Mouse (Mus musculus) MEL (cell line): ENCODE results near the gene Defb13. TPM values are rescaled to one million over a fixed set of nuclear protein-coding genes. Genes with fewer than 3 reads are reported as not detected.
A peak's percentile ranks its signal among the peaks of the same experiment; 100 is the strongest.

ENCODE experiments used
- DNase-seq: peaks from one replicate; pipeline ENCODE4 v3.0.0; 2011; ENCODE audit warnings: low read depth, low spot score
- H3K27ac ChIP-seq: 2 replicates; pipeline ENCODE4 v1.5.1; 2012; ENCODE audit warnings: low read depth, mild to moderate bottlenecking, control low read depth, low read length, moderate library complexity; ENCODE audit not compliant: control insufficient read depth
- H3K27me3 ChIP-seq, 2 experiments: fragments of 150-350 bp in 1 of 2; sonication (generic) in 1 of 2; 2 replicates each; pipeline ENCODE4 v1.6.1; 2012; ENCODE audit warnings: low read length in 2 of 2, mild to moderate bottlenecking in 2 of 2, improper control_type of control experiment in 1 of 2, moderate library complexity in 1 of 2; ENCODE audit not compliant: insufficient read depth in 2 of 2, control insufficient read depth in 1 of 2
- H3K36me3 ChIP-seq, 2 experiments: 2 replicates each; pipeline ENCODE4 v1.6.1; 2012 to 2014; ENCODE audit warnings: low read length in 2 of 2, improper control_type of control experiment in 1 of 2, inconsistent platforms in 1 of 2, mild to moderate bottlenecking in 1 of 2; ENCODE audit not compliant: insufficient read depth in 2 of 2, control insufficient read depth in 1 of 2
- H3K4me1 ChIP-seq, 2 experiments: fragments of 150-350 bp in 1 of 2; sonication (generic) in 1 of 2; 2 replicates each; pipeline ENCODE4 v1.6.1; 2012; ENCODE audit warnings: low read length in 2 of 2, improper control_type of control experiment in 1 of 2, mild to moderate bottlenecking in 1 of 2; ENCODE audit not compliant: insufficient read depth in 2 of 2, control insufficient read depth in 1 of 2
- H3K4me3 ChIP-seq, 2 experiments: fragments of 150-350 bp in 1 of 2; sonication (generic) in 1 of 2; 2 replicates each; pipeline ENCODE4 v1.5.1; 2012; ENCODE audit warnings: low read depth in 2 of 2, low read length in 2 of 2, mild to moderate bottlenecking in 2 of 2, moderate library complexity in 2 of 2, control low read depth in 1 of 2, improper control_type of control experiment in 1 of 2; ENCODE audit not compliant: control insufficient read depth in 1 of 2, insufficient read depth in 1 of 2
- H3K79me2 ChIP-seq: 2 replicates; pipeline ENCODE4 v1.6.1; 2012; ENCODE audit warnings: mild to moderate bottlenecking, low read length, moderate library complexity; ENCODE audit not compliant: control insufficient read depth, poor library complexity, insufficient read depth
- H3K9ac ChIP-seq: 2 replicates; pipeline ENCODE4 v1.6.1; 2012; ENCODE audit warnings: low read depth, mild to moderate bottlenecking, control low read depth, low read length, moderate library complexity; ENCODE audit not compliant: control insufficient read depth, poor library complexity, severe bottlenecking
- H3K9me3 ChIP-seq: fragments of 150-350 bp; sonication (generic); replicated peaks from 2 replicates; pipeline ENCODE4 v1.6.1; 2012; ENCODE audit warnings: mild to moderate bottlenecking, low read length, improper control_type of control experiment, moderate library complexity; ENCODE audit not compliant: insufficient read depth
- CHD1 ChIP-seq: IDR thresholded peaks from 2 replicates; pipeline ENCODE4 v1.6.1; 2012; ENCODE audit warnings: low read depth, mild to moderate bottlenecking, inconsistent platforms, low read length, improper control_type of control experiment
- CHD2 ChIP-seq: IDR thresholded peaks from 2 replicates; pipeline ENCODE4 v1.6.1; 2011; ENCODE audit warnings: low read length, improper control_type of control experiment
- CTCF ChIP-seq, 3 experiments: IDR thresholded peaks in 2 of 3; conservative IDR thresholded peaks in 1 of 3; 2 replicates each; pipeline ENCODE4 v1.5.1; 2011 to 2012; ENCODE audit warnings: low read length in 3 of 3, low read depth in 2 of 3, mild to moderate bottlenecking in 2 of 3, improper control_type of control experiment in 1 of 3, inconsistent platforms in 1 of 3, mixed read lengths in 1 of 3, moderate library complexity in 1 of 3; ENCODE audit not compliant: control insufficient read depth in 1 of 3, insufficient read depth in 1 of 3, poor library complexity in 1 of 3, severe bottlenecking in 1 of 3
- E2F4 ChIP-seq: IDR thresholded peaks from 2 replicates; pipeline ENCODE4 v1.6.1; 2011; ENCODE audit warnings: low read depth, low read length, improper control_type of control experiment, borderline replicate concordance
- ELF1 ChIP-seq: IDR thresholded peaks from 2 replicates; pipeline ENCODE4 v1.6.1; 2014; ENCODE audit warnings: low read depth, mild to moderate bottlenecking, inconsistent platforms, low read length, improper control_type of control experiment, moderate library complexity
- ETS1 ChIP-seq: IDR thresholded peaks from 2 replicates; pipeline ENCODE4 v1.6.1; 2012; ENCODE audit warnings: low read depth, mild to moderate bottlenecking, inconsistent platforms, low read length, improper control_type of control experiment, moderate library complexity
- GABPA ChIP-seq: IDR thresholded peaks from 2 replicates; pipeline ENCODE4 v1.6.1; 2012; ENCODE audit warnings: low read depth, mild to moderate bottlenecking, inconsistent platforms, low read length, improper control_type of control experiment, moderate library complexity
- GATA1 ChIP-seq: IDR thresholded peaks from 2 replicates; pipeline ENCODE4 v1.6.1; 2011; ENCODE audit warnings: low read depth, low read length, improper control_type of control experiment
- JUND ChIP-seq: IDR thresholded peaks from 2 replicates; pipeline ENCODE4 v1.6.1; 2011; ENCODE audit warnings: low read depth, mild to moderate bottlenecking, improper control_type of control experiment, low read length
- MAZ ChIP-seq: IDR thresholded peaks from 2 replicates; pipeline ENCODE4 v1.6.1; 2012; ENCODE audit warnings: low read depth, mild to moderate bottlenecking, inconsistent platforms, low read length, improper control_type of control experiment
- MYB ChIP-seq: IDR thresholded peaks from 2 replicates; pipeline ENCODE4 v1.6.1; 2011; ENCODE audit warnings: mild to moderate bottlenecking, low read depth, low read length, improper control_type of control experiment
- MYC ChIP-seq: IDR thresholded peaks from 2 replicates; pipeline ENCODE4 v1.6.1; 2011; ENCODE audit warnings: low read depth, mild to moderate bottlenecking, low read length, improper control_type of control experiment, moderate library complexity
- NELFE ChIP-seq: IDR thresholded peaks from 2 replicates; pipeline ENCODE4 v1.6.1; 2011; ENCODE audit warnings: low read depth, low read length, improper control_type of control experiment
- POLR2A ChIP-seq, 2 experiments: IDR thresholded peaks; 2 replicates each; pipeline ENCODE4 v1.6.1; 2011 to 2012; ENCODE audit warnings: low read length in 2 of 2, mild to moderate bottlenecking in 2 of 2, control low read depth in 1 of 2, improper control_type of control experiment in 1 of 2, low read depth in 1 of 2, moderate library complexity in 1 of 2; ENCODE audit not compliant: control insufficient read depth in 1 of 2, insufficient read depth in 1 of 2, poor library complexity in 1 of 2
- POLR2AphosphoS2 ChIP-seq: IDR thresholded peaks from 2 replicates; pipeline ENCODE4 v1.6.1; 2011; ENCODE audit warnings: low read length, improper control_type of control experiment
- RAD21 ChIP-seq: IDR thresholded peaks from 2 replicates; pipeline ENCODE4 v1.6.1; 2011; ENCODE audit warnings: mild to moderate bottlenecking, low read depth, low read length, improper control_type of control experiment
- SIN3A ChIP-seq: IDR thresholded peaks from 2 replicates; pipeline ENCODE4 v1.6.1; 2012; ENCODE audit warnings: low read length, improper control_type of control experiment, inconsistent platforms
- SMC3 ChIP-seq: IDR thresholded peaks from 2 replicates; pipeline ENCODE4 v1.6.1; 2011; ENCODE audit warnings: low read depth, low read length, improper control_type of control experiment
- TBP ChIP-seq: IDR thresholded peaks from 2 replicates; pipeline ENCODE4 v1.8.0; 2011; ENCODE audit warnings: low read depth, low read length, improper control_type of control experiment
- UBTF ChIP-seq: IDR thresholded peaks from 2 replicates; pipeline ENCODE4 v1.6.1; 2012; ENCODE audit warnings: low read depth, mild to moderate bottlenecking, inconsistent platforms, low read length, improper control_type of control experiment, moderate library complexity, borderline replicate concordance; ENCODE audit not compliant: insufficient read depth
- USF1 ChIP-seq: IDR thresholded peaks from 2 replicates; pipeline ENCODE4 v1.6.1; 2014; ENCODE audit warnings: low read depth, mild to moderate bottlenecking, inconsistent platforms, low read length, improper control_type of control experiment, moderate library complexity
- USF2 ChIP-seq, 2 experiments: IDR thresholded peaks; 2 replicates each; pipeline ENCODE4 v1.6.1; 2011 to 2012; ENCODE audit warnings: improper control_type of control experiment in 2 of 2, low read length in 2 of 2, borderline replicate concordance in 1 of 2, inconsistent platforms in 1 of 2, low read depth in 1 of 2, mild to moderate bottlenecking in 1 of 2; ENCODE audit not compliant: insufficient read depth in 1 of 2
- ZC3H11A ChIP-seq: IDR thresholded peaks from 2 replicates; pipeline ENCODE4 v1.6.1; 2012; ENCODE audit warnings: low read depth, mild to moderate bottlenecking, inconsistent platforms, low read length, improper control_type of control experiment
- polyA plus RNA-seq, 2 experiments: library from polyadenylated mRNA; stranded (reverse) in 1 of 2; unstranded in 1 of 2; fragments of >175 nt in 1 of 2; fragments of >200 nt in 1 of 2; gene quantifications; 2 replicates each; pipeline versions ENCODE4 v1.2.1 to v1.2.4; 2012; ENCODE audit warnings: low replicate concordance in 2 of 2, low read depth in 1 of 2; ENCODE audit not compliant: insufficient read length in 2 of 2, insufficient read depth in 1 of 2, missing spikeins in 1 of 2
- total RNA-seq: library from RNA; depleted of rRNA; stranded (reverse); fragments of 300-350 nt; gene quantifications from 2 replicates; pipeline ENCODE4 v1.2.3, GENCODE M21; 2012

Gene Defb13
- total and polyA plus RNA-seq, 3 experiments, result not detected

DNA sequence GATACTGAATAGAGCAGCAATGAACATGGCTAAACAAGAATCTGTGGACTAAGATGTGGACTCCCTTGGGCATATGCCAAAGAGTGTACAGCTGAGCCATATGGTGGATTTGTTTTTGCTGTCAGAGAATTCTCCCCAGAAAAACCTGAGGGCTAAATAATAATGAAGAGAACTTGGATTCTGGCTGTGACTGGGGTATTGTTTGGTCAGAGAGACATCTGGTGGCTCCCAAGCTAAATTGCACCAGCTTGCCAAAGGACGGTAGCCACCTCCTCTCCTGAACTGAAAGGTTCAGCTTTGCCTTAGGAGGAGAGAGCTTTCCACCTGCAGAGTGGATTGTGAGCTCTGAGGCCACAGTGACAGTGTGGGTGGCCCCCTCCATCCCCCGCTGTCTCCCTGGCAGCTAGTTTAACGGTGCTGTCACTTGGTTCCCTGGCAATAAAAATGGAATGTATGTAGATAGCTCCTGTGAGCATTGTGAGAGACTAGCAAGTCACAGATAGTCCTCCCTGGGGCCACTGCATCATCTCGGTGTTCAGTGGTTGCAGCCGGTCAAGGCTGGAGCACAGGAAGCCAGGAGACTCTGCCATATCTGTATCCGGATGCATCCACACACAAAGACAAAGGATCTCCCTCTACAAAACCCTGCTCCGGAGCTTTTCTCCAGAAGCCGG lies 35.2 kb downstream of the Defb13 start:
- TF ChIP-seq SIN3A (no peak), CTCF (IDR thresholded peaks at IDR 0.05 in 2 of 3, conservative IDR thresholded peaks at IDR 0.05 in 1 of 3; ENCODE audit: control insufficient read depth in 1 of 3, insufficient read depth in 1 of 3, low read depth in 2 of 3, low read length in 3 of 3, poor library complexity in 1 of 3, severe bottlenecking in 1 of 3) (peak; percentile 9 to 32 (median 21); a peak in 3 of 6 replicates), SMC3 (peak; percentile 38), CHD2 (no peak), GABPA (no peak), POLR2AphosphoS2 (no peak), USF1 (no peak), RAD21 (peak; percentile 41)
- Histone ChIP-seq H3K9ac (no peak overlapping the region), H3K36me3 (no peaks in the 10 kb centered on the region), H3K27ac (no peak overlapping the region), H3K79me2 (no peaks in the 10 kb centered on the region), H3K27me3 (no peaks in the 10 kb centered on the region), H3K4me3 (no peak overlapping the region), H3K9me3 (no peaks in the 10 kb centered on the region), H3K4me1 (no peaks in the 10 kb centered on the region)
- DNase-seq, result no peak

DNA sequence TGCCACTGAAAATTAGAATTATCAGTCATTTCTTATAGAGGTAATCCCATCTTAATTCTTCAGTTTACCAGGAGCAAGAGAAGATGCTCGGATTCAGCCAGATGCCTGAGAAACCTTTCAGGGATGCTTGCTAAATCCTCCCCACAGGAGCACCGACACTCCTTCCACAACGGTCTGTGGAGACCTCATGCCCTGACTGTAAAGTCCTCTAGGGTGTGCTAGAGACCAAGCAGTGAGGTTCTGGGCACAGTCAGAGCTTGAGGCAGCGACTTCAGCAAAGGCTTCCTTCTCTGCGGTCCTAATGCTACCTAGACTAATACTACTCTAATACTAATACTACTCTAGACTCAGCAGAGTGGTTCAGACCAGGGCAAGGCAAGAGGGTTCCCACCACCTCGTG lies 45.6 kb downstream of the Defb13 start:
- DNase-seq, result no peak
- Histone ChIP-seq H3K4me1 (no peaks in the 10 kb centered on the region), H3K27me3 (no peaks in the 10 kb centered on the region)

DNA sequence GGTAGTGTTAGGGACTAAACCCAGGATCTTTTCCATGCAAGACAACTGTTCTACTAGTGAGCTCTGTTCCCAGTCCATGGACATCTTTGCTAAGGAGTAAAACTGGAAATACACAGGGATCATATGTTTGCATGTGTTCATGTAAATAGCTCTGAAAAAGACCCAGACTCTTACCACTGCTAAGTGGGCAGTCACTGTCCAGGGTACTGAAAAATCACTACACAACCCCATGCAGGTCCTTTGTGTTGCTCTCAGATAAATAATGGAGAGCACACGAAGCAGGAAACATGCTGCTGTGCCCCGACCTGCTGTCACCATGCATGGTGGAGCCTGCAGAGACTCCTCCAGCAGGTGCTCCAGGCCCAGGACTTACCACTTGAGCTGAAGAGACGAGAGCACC lies 48.6 kb downstream of the Defb13 start:
- Histone ChIP-seq H3K9ac (no peak overlapping the region), H3K9me3 (no peaks in the 10 kb centered on the region), H3K36me3 (peaks cover 0 to 19% of the 10 kb centered on the region in 2 experiments; a peak in 2 of 4 replicates), H3K4me3 (no peak overlapping the region), H3K27me3 (no peaks in the 10 kb centered on the region), H3K27ac (no peak overlapping the region), H3K79me2 (no peaks in the 10 kb centered on the region), H3K4me1 (no peaks in the 10 kb centered on the region)
- TF ChIP-seq ETS1, result no peak
- TF ChIP-seq MYC, result no peak
- TF ChIP-seq USF1, result no peak
- TF ChIP-seq USF2 (IDR thresholded peaks at IDR 0.05; ENCODE audit: borderline replicate concordance in 1 of 2, insufficient read depth in 1 of 2, low read depth in 1 of 2, low read length in 2 of 2), result no peak
- TF ChIP-seq RAD21, result no peak
- no peak for TF ChIP-seq MYB
- no peak for TF ChIP-seq CHD2
- no peak for TF ChIP-seq UBTF
- TF ChIP-seq CHD1, result no peak
- TF ChIP-seq JUND, result no peak
- no peak for TF ChIP-seq TBP
- TF ChIP-seq POLR2A (IDR thresholded peaks at IDR 0.05; ENCODE audit: control insufficient read depth in 1 of 2, insufficient read depth in 1 of 2, low read depth in 1 of 2, low read length in 2 of 2, poor library complexity in 1 of 2), result no peak; a peak in 1 of 4 replicates
- no peak for TF ChIP-seq E2F4
- TF ChIP-seq GATA1, result no peak
- TF ChIP-seq ZC3H11A, result no peak
- TF ChIP-seq GABPA, result no peak
- no peak for TF ChIP-seq MAZ
- TF ChIP-seq NELFE, result no peak
- peak; percentile 35 for DNase-seq

More for the DNA sequence above, 45.6 kb downstream of the Defb13 start:
- Histone ChIP-seq H3K9ac (no peak overlapping the region), H3K79me2 (no peaks in the 10 kb centered on the region), H3K4me3 (no peak overlapping the region), H3K9me3 (no peaks in the 10 kb centered on the region), H3K27ac (no peak overlapping the region), H3K36me3 (peaks cover 0 to 12% of the 10 kb centered on the region in 2 experiments; a peak in 2 of 4 replicates)
- 0 out of 6 replicates have a peak, but pooled peaks of 1 of the 3 experiments have one; percentile 16 for TF ChIP-seq CTCF (IDR thresholded peaks at IDR 0.05 in 2 of 3, conservative IDR thresholded peaks at IDR 0.05 in 1 of 3; ENCODE audit: control insufficient read depth in 1 of 3, insufficient read depth in 1 of 3, low read depth in 2 of 3, low read length in 3 of 3, poor library complexity in 1 of 3, severe bottlenecking in 1 of 3)
- no peak for TF ChIP-seq TBP
- peak; percentile 16 for TF ChIP-seq RAD21
- TF ChIP-seq ELF1, result no peak
- TF ChIP-seq, all 39 proteins: peak for 2
